Mouse (Mus musculus) splenic B cell, adult 2 months (primary cell): Measurements from ENCODE around the gene Zfp287.

Experiments used
- DNase-seq: peaks from one replicate; pipeline ENCODE4 v3.0.0-alpha.2; 2011; ENCODE audit warnings: low read depth, low spot score
- H3K27me3 ChIP-seq: 2 replicates; pipeline ENCODE4 v1.6.1; 2012; ENCODE audit warnings: mild to moderate bottlenecking, low read length, moderate library complexity, mixed read lengths; ENCODE audit not compliant: control insufficient read depth, poor library complexity, insufficient read depth, severe bottlenecking
- H3K36me3 ChIP-seq: 2 replicates; pipeline ENCODE4 v1.6.1; 2012; ENCODE audit warnings: mild to moderate bottlenecking, low read length, moderate library complexity, mixed read lengths; ENCODE audit not compliant: control insufficient read depth, poor library complexity, insufficient read depth, severe bottlenecking

Gene Zfp287

GRCm38 (mm10) chr11:62676290-62676596 lies 55.5 kb downstream of the Zfp287 start:
- Histone ChIP-seq H3K36me3 (no peaks in the 10 kb centered on the region), H3K27me3 (no peaks in the 10 kb centered on the region)
- no peak for DNase-seq

- Histone ChIP-seq H3K27me3 (no peaks in the 10 kb centered on the region), H3K36me3 (no peaks in the 10 kb centered on the region)
- DNase-seq, result peak; percentile 82
Observed at GRCm38 (mm10) chr11:62675480-62676289, 56.0 kb downstream of the Zfp287 start.

- no peaks in the 10 kb centered on the region for H3K36me3 ChIP-seq
- DNase-seq, result no peak
Observed at GRCm38 (mm10) chr11:62670006-62670405, 61.7 kb downstream of the Zfp287 start.

GRCm38 (mm10) chr11:62669471-62669870 lies 62.2 kb downstream of the Zfp287 start:
- H3K27me3 ChIP-seq, result no peaks in the 10 kb centered on the region
- no peak for DNase-seq
- no peaks in the 10 kb centered on the region for H3K36me3 ChIP-seq

More at GRCm38 (mm10) chr11:62670006-62670405, 61.7 kb downstream of the Zfp287 start:
- H3K27me3 ChIP-seq, result no peaks in the 10 kb centered on the region

GRCm38 (mm10) chr11:62668986-62669385 lies 62.7 kb downstream of the Zfp287 start:
- DNase-seq, result no peak
- Histone ChIP-seq H3K27me3 (no peaks in the 10 kb centered on the region), H3K36me3 (no peaks in the 10 kb centered on the region)

- no peaks in the 10 kb centered on the region for H3K36me3 ChIP-seq
- no peak for DNase-seq
Observed at GRCm38 (mm10) chr11:62664250-62664649, 67.5 kb downstream of the Zfp287 start.

GRCm38 (mm10) chr11:62660885-62661284 lies 70.8 kb downstream of the Zfp287 start:
- H3K27me3 ChIP-seq, result no peaks in the 10 kb centered on the region
- no peaks in the 10 kb centered on the region for H3K36me3 ChIP-seq
- DNase-seq, result no peak

More at GRCm38 (mm10) chr11:62664250-62664649, 67.5 kb downstream of the Zfp287 start:
- H3K27me3 ChIP-seq, result no peaks in the 10 kb centered on the region

GRCm38 (mm10) chr11:62652080-62652479 lies 79.6 kb downstream of the Zfp287 start:
- Histone ChIP-seq H3K36me3 (peaks cover 2% of the 10 kb centered on the region; the same call in 1 of the 2 replicates), H3K27me3 (no peaks in the 10 kb centered on the region)
- no peak for DNase-seq

- DNase-seq, result no peak
- no peaks in the 10 kb centered on the region for H3K27me3 ChIP-seq
- peaks cover 2% of the 10 kb centered on the region; the same call in 1 of the 2 replicates for H3K36me3 ChIP-seq
Observed at GRCm38 (mm10) chr11:62651563-62651962, 80.1 kb downstream of the Zfp287 start.
